Mouse (Mus musculus): ENCODE data around the gene Ppfibp2. TPM values are rescaled to one million over a fixed set of nuclear protein-coding genes. Genes with fewer than 3 reads are reported as not detected.

The Ppfibp2 gene
- total RNA-seq, 2 experiments from 2014 or later, result 13.9 to 15.6 TPM

- DNase-seq (ENCODE audit: low spot score), result no peak
Observed at GRCm38 (mm10) chr7:107610880-107611279, 15.9 kb downstream of the Ppfibp2 start.

- no peak for DNase-seq (ENCODE audit: low spot score)
Observed at GRCm38 (mm10) chr7:107618028-107618992, 23.3 kb downstream of the Ppfibp2 start.

GRCm38 (mm10) chr7:107619225-107619624 lies 24.2 kb downstream of the Ppfibp2 start:
- DNase-seq (ENCODE audit: low spot score), result no peak

GRCm38 (mm10) chr7:107620137-107620536 lies 25.1 kb downstream of the Ppfibp2 start:
- no peak for DNase-seq (ENCODE audit: low spot score)

- no peak for DNase-seq (ENCODE audit: low spot score)
Observed at GRCm38 (mm10) chr7:107624432-107624831, 29.4 kb downstream of the Ppfibp2 start.

- no peak for DNase-seq (ENCODE audit: low spot score)
Observed at GRCm38 (mm10) chr7:107625061-107625460, 30.1 kb downstream of the Ppfibp2 start, which contains the start of gene 5330417H12Rik. Gene 5330417H12Rik (minus strand): TSS chr7:107625161.

- DNase-seq (ENCODE audit: low spot score), result peak; percentile 34
Observed at GRCm38 (mm10) chr7:107625781-107626180, 30.8 kb downstream of the Ppfibp2 start.

GRCm38 (mm10) chr7:107628383-107628782 lies 33.4 kb downstream of the Ppfibp2 start:
- DNase-seq (ENCODE audit: low spot score), result no peak

- DNase-seq (ENCODE audit: low spot score), result peak; percentile 13
Observed at GRCm38 (mm10) chr7:107633201-107633600, 38.2 kb downstream of the Ppfibp2 start.

GRCm38 (mm10) chr7:107637398-107637797 lies 42.4 kb downstream of the Ppfibp2 start:
- no peak for DNase-seq (ENCODE audit: low spot score)

- peak; percentile 57 for DNase-seq (ENCODE audit: low spot score)
Observed at GRCm38 (mm10) chr7:107638026-107638425, 43.0 kb downstream of the Ppfibp2 start.

- DNase-seq (ENCODE audit: low spot score), result no peak
Observed at GRCm38 (mm10) chr7:107642586-107643275, 47.7 kb downstream of the Ppfibp2 start.

- no peak for DNase-seq (ENCODE audit: low spot score)
Observed at GRCm38 (mm10) chr7:107644987-107645386, 50.0 kb downstream of the Ppfibp2 start.

GRCm38 (mm10) chr7:107648937-107649688 lies 54.1 kb downstream of the Ppfibp2 start:
- no peak for DNase-seq (ENCODE audit: low spot score)

- DNase-seq (ENCODE audit: low spot score), result no peak
Observed at GRCm38 (mm10) chr7:107649990-107650389, 55.0 kb downstream of the Ppfibp2 start.

GRCm38 (mm10) chr7:107651821-107652220 lies 56.8 kb downstream of the Ppfibp2 start:
- no peak for DNase-seq (ENCODE audit: low spot score)

GRCm38 (mm10) chr7:107656451-107656850 lies 61.4 kb downstream of the Ppfibp2 start:
- no peak for DNase-seq (ENCODE audit: low spot score)

- no peak for DNase-seq (ENCODE audit: low spot score)
Observed at GRCm38 (mm10) chr7:107659186-107659918, 64.3 kb downstream of the Ppfibp2 start.

GRCm38 (mm10) chr7:107661189-107661842 lies 66.3 kb downstream of the Ppfibp2 start:
- DNase-seq (ENCODE audit: low spot score), result peak; percentile 80

GRCm38 (mm10) chr7:107661843-107662281 lies 66.9 kb downstream of the Ppfibp2 start:
- DNase-seq (ENCODE audit: low spot score), result no peak

Measured in gastrocnemius, adult 18-20 months (tissue).